Mouse (Mus musculus): ENCODE measurements around the gene Fibp. TPM values are rescaled to one million over a fixed set of nuclear protein-coding genes. Genes with fewer than 3 reads are reported as not detected.

Gene Fibp
- polyA plus RNA-seq, 1 experiment = 2.4 TPM

- H3K27me3 ChIP-seq (ENCODE audit: control insufficient read depth) = peaks cover 3% of the 10 kb centered on the region
- H3K9me3 ChIP-seq (ENCODE audit: control insufficient read depth, low read length) = no peaks in the 10 kb centered on the region
- peaks cover 33% of the 10 kb centered on the region for H3K4me1 ChIP-seq (ENCODE audit: control insufficient read depth)
- no peak overlapping the region for H3K4me3 ChIP-seq (replicated peaks)
- peaks cover 17% of the 10 kb centered on the region for H3K36me3 ChIP-seq (ENCODE audit: control insufficient read depth)
- no peak for TF ChIP-seq GATA1 (IDR thresholded peaks at IDR 0.05; ENCODE audit: low read length)
- no peak for TF ChIP-seq TAL1 (IDR thresholded peaks at IDR 0.05; ENCODE audit: low read length)
Measured at GRCm38 (mm10) chr19:5429219-5429618, 31.2 kb upstream of the Fibp start.

- peaks cover 30% of the 10 kb centered on the region for H3K4me1 ChIP-seq (ENCODE audit: control insufficient read depth)
- no peaks in the 10 kb centered on the region for H3K9me3 ChIP-seq (ENCODE audit: control insufficient read depth, low read length)
- TF ChIP-seq GATA1 (IDR thresholded peaks at IDR 0.05; ENCODE audit: low read length) (no peak), TAL1 (IDR thresholded peaks at IDR 0.05; ENCODE audit: low read length) (no peak)
- peaks cover 17% of the 10 kb centered on the region for H3K36me3 ChIP-seq (ENCODE audit: control insufficient read depth)
- H3K4me3 ChIP-seq (replicated peaks) = no peak overlapping the region
- peaks cover 7% of the 10 kb centered on the region for H3K27me3 ChIP-seq (ENCODE audit: control insufficient read depth)
Measured at GRCm38 (mm10) chr19:5429806-5430205, 30.6 kb upstream of the Fibp start.

- no peak overlapping the region for H3K4me3 ChIP-seq (replicated peaks)
- TF ChIP-seq GATA1 (IDR thresholded peaks at IDR 0.05; ENCODE audit: low read length) = no peak
- no peak for TF ChIP-seq TAL1 (IDR thresholded peaks at IDR 0.05; ENCODE audit: low read length)
- no peaks in the 10 kb centered on the region for H3K9me3 ChIP-seq (ENCODE audit: control insufficient read depth, low read length)
- H3K27me3 ChIP-seq (ENCODE audit: control insufficient read depth) = peaks cover 10% of the 10 kb centered on the region
- H3K36me3 ChIP-seq (ENCODE audit: control insufficient read depth) = peaks cover 17% of the 10 kb centered on the region
- H3K4me1 ChIP-seq (ENCODE audit: control insufficient read depth) = peaks cover 28% of the 10 kb centered on the region
Measured at GRCm38 (mm10) chr19:5430408-5430807, 30.0 kb upstream of the Fibp start.

GRCm38 (mm10) chr19:5431911-5432464 lies 28.4 kb upstream of the Fibp start:
- Histone ChIP-seq H3K4me3 (replicated peaks) (no peak overlapping the region), H3K4me1 (ENCODE audit: control insufficient read depth) (peaks cover 12% of the 10 kb centered on the region), H3K36me3 (ENCODE audit: control insufficient read depth) (peaks cover 5% of the 10 kb centered on the region), H3K9me3 (ENCODE audit: control insufficient read depth, low read length) (no peaks in the 10 kb centered on the region), H3K27me3 (ENCODE audit: control insufficient read depth) (peaks cover 13% of the 10 kb centered on the region)
- TF ChIP-seq GATA1 (IDR thresholded peaks at IDR 0.05; ENCODE audit: low read length) (no peak), TAL1 (IDR thresholded peaks at IDR 0.05; ENCODE audit: low read length) (no peak)

- no peak for TF ChIP-seq GATA1 (IDR thresholded peaks at IDR 0.05; ENCODE audit: low read length)
- no peak for TF ChIP-seq TAL1 (IDR thresholded peaks at IDR 0.05; ENCODE audit: low read length)
- H3K4me3 ChIP-seq (replicated peaks) = peak overlapping the region; percentile 45
- H3K4me1 ChIP-seq (ENCODE audit: control insufficient read depth) = peaks cover 11% of the 10 kb centered on the region
- H3K9me3 ChIP-seq (ENCODE audit: control insufficient read depth, low read length) = no peaks in the 10 kb centered on the region
- H3K27me3 ChIP-seq (ENCODE audit: control insufficient read depth) = peaks cover 16% of the 10 kb centered on the region
- no peaks in the 10 kb centered on the region for H3K36me3 ChIP-seq (ENCODE audit: control insufficient read depth)
Measured at GRCm38 (mm10) chr19:5432992-5433852, 27.2 kb upstream of the Fibp start.

GRCm38 (mm10) chr19:5433951-5434350 lies 26.5 kb upstream of the Fibp start:
- no peaks in the 10 kb centered on the region for H3K9me3 ChIP-seq (ENCODE audit: control insufficient read depth, low read length)
- H3K4me1 ChIP-seq (ENCODE audit: control insufficient read depth) = peaks cover 11% of the 10 kb centered on the region
- peaks cover 16% of the 10 kb centered on the region for H3K27me3 ChIP-seq (ENCODE audit: control insufficient read depth)
- no peak overlapping the region for H3K4me3 ChIP-seq (replicated peaks)
- no peak for TF ChIP-seq GATA1 (IDR thresholded peaks at IDR 0.05; ENCODE audit: low read length)
- no peak for TF ChIP-seq TAL1 (IDR thresholded peaks at IDR 0.05; ENCODE audit: low read length)
- H3K36me3 ChIP-seq (ENCODE audit: control insufficient read depth) = no peaks in the 10 kb centered on the region

- Histone ChIP-seq H3K9me3 (ENCODE audit: control insufficient read depth, low read length) (peaks cover 17% of the 10 kb centered on the region), H3K27me3 (ENCODE audit: control insufficient read depth) (peaks cover 61% of the 10 kb centered on the region), H3K4me3 (replicated peaks) (no peak overlapping the region), H3K4me1 (ENCODE audit: control insufficient read depth) (peaks cover 22% of the 10 kb centered on the region), H3K36me3 (ENCODE audit: control insufficient read depth) (no peaks in the 10 kb centered on the region)
- TF ChIP-seq TAL1 (IDR thresholded peaks at IDR 0.05; ENCODE audit: low read length) (no peak), GATA1 (IDR thresholded peaks at IDR 0.05; ENCODE audit: low read length) (no peak)
Measured at GRCm38 (mm10) chr19:5444371-5444908, 16.0 kb upstream of the Fibp start.

- Histone ChIP-seq H3K27me3 (ENCODE audit: control insufficient read depth) (peaks cover 66% of the 10 kb centered on the region), H3K36me3 (ENCODE audit: control insufficient read depth) (no peaks in the 10 kb centered on the region), H3K4me3 (replicated peaks) (no peak overlapping the region), H3K4me1 (ENCODE audit: control insufficient read depth) (peaks cover 22% of the 10 kb centered on the region), H3K9me3 (ENCODE audit: control insufficient read depth, low read length) (peaks cover 17% of the 10 kb centered on the region)
- TF ChIP-seq GATA1 (IDR thresholded peaks at IDR 0.05; ENCODE audit: low read length) (no peak), TAL1 (IDR thresholded peaks at IDR 0.05; ENCODE audit: low read length) (no peak)
Measured at GRCm38 (mm10) chr19:5444954-5445353, 15.5 kb upstream of the Fibp start.

- H3K36me3 ChIP-seq (ENCODE audit: control insufficient read depth) = no peaks in the 10 kb centered on the region
- H3K27me3 ChIP-seq (ENCODE audit: control insufficient read depth) = peaks cover 71% of the 10 kb centered on the region
Measured at GRCm38 (mm10) chr19:5445747-5446146, 14.7 kb upstream of the Fibp start.

More at GRCm38 (mm10) chr19:5445747-5446146, 14.7 kb upstream of the Fibp start:
- H3K4me1 ChIP-seq (ENCODE audit: control insufficient read depth) = peaks cover 22% of the 10 kb centered on the region
- TF ChIP-seq GATA1 (IDR thresholded peaks at IDR 0.05; ENCODE audit: low read length) (no peak), TAL1 (IDR thresholded peaks at IDR 0.05; ENCODE audit: low read length) (no peak)
- H3K4me3 ChIP-seq (replicated peaks) = no peak overlapping the region
- peaks cover 11% of the 10 kb centered on the region for H3K9me3 ChIP-seq (ENCODE audit: control insufficient read depth, low read length)

Measured in erythroblast, embryonic 14.5 days (primary cell).